Mouse (Mus musculus): ENCODE results near the gene Tbx15.

DNA sequence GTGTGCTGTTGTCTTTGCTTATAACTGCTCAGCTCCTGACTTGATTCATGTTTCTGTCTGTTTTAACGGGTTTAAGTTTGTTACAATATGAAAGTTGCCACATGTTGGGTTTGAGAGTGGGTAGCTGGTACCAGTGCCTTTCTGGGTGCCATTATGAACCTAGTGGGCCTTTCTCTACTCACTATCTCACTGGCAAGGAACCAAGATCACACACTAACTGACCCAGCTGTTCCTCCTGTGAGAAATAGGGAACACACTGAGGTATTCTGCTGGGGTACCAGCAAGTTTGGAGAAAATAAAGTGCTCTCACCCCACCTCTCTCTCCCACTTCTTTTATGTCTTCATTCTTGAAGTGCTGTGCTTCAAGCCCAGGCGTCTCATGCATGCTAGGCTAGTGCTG lies 50.7 kb downstream of the Tbx15 start:
- no peak for TF ChIP-seq POLR2A (IDR thresholded peaks at IDR 0.05; ENCODE audit: borderline replicate concordance, insufficient read depth, low read length)
- no peak for TF ChIP-seq CTCF (IDR thresholded peaks at IDR 0.05; ENCODE audit: borderline replicate concordance, insufficient read depth, low read depth, low read length)
